Mouse (Mus musculus) embryonic facial prominence, embryonic 14.5 days (tissue): ENCODE measurements around the gene Nbl1. TPM values are rescaled to one million over a fixed set of nuclear protein-coding genes. Genes with fewer than 3 reads are reported as not detected.
A peak's percentile ranks its signal among the peaks of the same experiment; 100 is the strongest.

ENCODE experiments used
- ATAC-seq: fragments of 200-750 bp; cut with Nextera tagmentation; 2 replicates; pipeline ENCODE4 v1.8.0; 2017; ENCODE audit warnings: low read depth, moderate number of reproducible peaks, moderate TSS enrichment
- DNase-seq: peaks from one replicate; pipeline ENCODE4 v3.0.0-alpha.2; 2015; ENCODE audit warnings: low spot score
- H3K27ac ChIP-seq: fragments of 300-500 bp; sonication (generic); replicated peaks from 2 replicates; pipeline ENCODE4 v1.5.1; 2014; ENCODE audit warnings: low read depth, mild to moderate bottlenecking, low read length, moderate library complexity
- H3K27me3 ChIP-seq: fragments of 300-500 bp; sonication (generic); replicated peaks from 2 replicates; pipeline ENCODE4 v1.6.1; 2014; ENCODE audit warnings: low read length; ENCODE audit not compliant: control insufficient read depth, insufficient read depth
- H3K36me3 ChIP-seq: fragments of 300-500 bp; sonication (generic); 2 replicates; pipeline ENCODE4 v1.6.1; 2014; ENCODE audit warnings: low read length, mixed read lengths; ENCODE audit not compliant: control insufficient read depth, insufficient read depth
- H3K4me1 ChIP-seq: fragments of 300-500 bp; sonication (generic); 2 replicates; pipeline ENCODE4 v1.6.1; 2014; ENCODE audit warnings: antibody characterized with exemption, low read length; ENCODE audit not compliant: control insufficient read depth, insufficient read depth
- H3K4me2 ChIP-seq: fragments of 300-500 bp; sonication (generic); 2 replicates; pipeline ENCODE4 v1.6.1; 2014; ENCODE audit warnings: low read depth, mild to moderate bottlenecking, low read length, moderate library complexity, mixed read lengths
- H3K4me3 ChIP-seq: fragments of 300-500 bp; sonication (generic); 2 replicates; pipeline ENCODE4 v1.5.1; 2014; ENCODE audit warnings: low read depth, mild to moderate bottlenecking, low read length
- H3K9ac ChIP-seq: fragments of 300-500 bp; sonication (generic); 2 replicates; pipeline ENCODE4 v1.6.1; 2014; ENCODE audit warnings: low read depth, mild to moderate bottlenecking, low read length, moderate library complexity, mixed read lengths
- H3K9me3 ChIP-seq: fragments of 300-500 bp; sonication (generic); 2 replicates; pipeline ENCODE4 v1.6.1; 2016; ENCODE audit warnings: low read length; ENCODE audit not compliant: control insufficient read depth
- WGBS: fragments of 180-500 bp; shearing (Covaris S2); extraction: QIAGEN DNeasy Blood & Tissue Kit; methylation state at CpG from one replicate; pipeline ENCODE4 v1.1.7; 2014; 5-methylcytosine and 5-hydroxymethylcytosine counted together
- polyA plus RNA-seq: library from polyadenylated mRNA; unstranded; fragments of >200 nt; fragmentation: Nextera tagmentation; extraction: Ambion mirVana; gene quantifications from 2 replicates; pipeline ENCODE4 v1.2.1, GENCODE M21; 2014

Nbl1 gene
- polyA plus RNA-seq, 1 experiment from 2014 or later, result 124 TPM

DNA sequence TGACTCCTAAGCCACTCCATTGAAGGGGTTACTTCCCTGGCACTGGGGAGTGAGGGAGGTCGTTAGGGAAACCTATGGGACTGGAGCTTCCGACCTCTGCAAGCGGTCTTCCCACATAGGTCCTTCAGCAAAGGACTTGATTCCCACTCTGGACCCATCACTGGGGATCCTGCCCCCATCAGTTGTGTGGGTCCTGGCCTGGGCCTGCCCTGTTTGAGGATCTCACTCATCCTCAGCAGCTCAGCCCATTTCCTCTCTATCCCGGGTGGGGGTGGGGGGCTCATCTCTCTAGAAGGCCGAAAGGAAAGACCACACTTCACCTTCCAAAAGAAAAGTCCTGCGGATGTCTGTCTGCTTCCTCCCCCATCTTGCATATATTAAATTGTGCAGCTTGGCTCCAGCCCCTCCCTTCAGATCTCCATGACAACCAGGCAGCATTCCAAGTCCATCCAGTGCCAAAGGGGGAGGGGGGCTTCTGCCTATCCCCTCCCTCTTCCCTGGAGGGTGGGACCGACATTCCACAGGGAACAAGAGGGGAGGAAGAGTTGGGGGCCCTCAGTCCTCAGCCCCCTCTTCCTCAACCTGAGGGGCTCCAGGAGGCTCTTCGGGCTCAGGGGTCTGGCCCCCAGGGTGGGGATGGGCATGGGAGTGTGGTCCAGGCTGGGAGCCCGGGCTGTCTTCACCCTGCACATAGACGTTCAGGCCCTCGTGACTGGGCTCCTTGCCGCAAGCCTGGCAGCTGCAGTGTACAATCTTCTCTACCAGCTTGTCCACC, 9.8 kb downstream of the Nbl1 start:
- DNase-seq, result peak; percentile 77
- Histone ChIP-seq H3K36me3 (peaks cover 25% of the 10 kb centered on the region; the same call in 1 of the 2 replicates), H3K4me2 (peak overlapping the region; percentile 35), H3K4me1 (peaks cover 12% of the 10 kb centered on the region), H3K9me3 (no peaks in the 10 kb centered on the region), H3K4me3 (no peak overlapping the region), H3K27me3 (no peaks in the 10 kb centered on the region), H3K9ac (0 out of 2 replicates have a peak overlapping the region, but pooled peaks have one; percentile 19), H3K27ac (peak overlapping the region; percentile 68)
- ATAC-seq, result no peak
- 33% methylated on average over 11 of the region's 12 CpGs for WGBS

DNA sequence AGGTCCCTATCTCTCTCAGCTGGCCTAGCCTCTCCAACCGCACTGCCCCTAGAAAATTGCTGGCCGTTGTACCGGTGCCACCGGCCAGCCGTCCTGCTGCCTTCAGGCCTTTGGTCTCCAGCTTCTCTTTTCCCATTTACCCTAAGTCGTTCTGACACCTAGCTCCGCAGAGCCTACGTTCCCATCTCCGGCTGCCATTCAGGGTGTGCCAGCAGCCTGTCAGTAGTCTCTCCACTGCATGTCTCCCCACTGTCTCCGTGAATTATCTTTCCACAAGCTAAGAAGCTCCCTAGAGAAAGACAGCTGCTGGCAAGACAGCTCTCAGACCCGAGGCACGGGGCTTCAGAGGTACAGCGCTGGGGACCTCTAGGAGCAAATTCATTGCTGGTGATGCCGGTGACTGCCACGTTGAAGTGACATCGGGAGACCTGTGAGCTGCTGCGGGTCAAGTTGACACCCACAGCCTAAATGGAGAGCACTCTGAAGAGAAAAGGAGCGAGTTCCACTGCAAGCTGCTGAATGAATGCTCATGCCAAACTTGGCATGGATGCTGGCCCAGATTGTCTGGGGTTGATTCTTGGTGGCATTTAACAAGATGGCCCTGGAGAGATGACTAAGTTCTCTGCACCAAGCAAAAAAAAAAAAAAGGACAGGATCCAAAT, 11.4 kb downstream of the Nbl1 start:
- H3K4me1 ChIP-seq, result peaks cover 12% of the 10 kb centered on the region
- no peaks in the 10 kb centered on the region for H3K9me3 ChIP-seq
- H3K9ac ChIP-seq, result no peak overlapping the region
- peaks cover 8% of the 10 kb centered on the region for H3K27me3 ChIP-seq
- no peak overlapping the region for H3K4me3 ChIP-seq
- H3K4me2 ChIP-seq, result no peak overlapping the region
- WGBS, result 70% methylated on average over 18 of the region's 18 CpGs
- ATAC-seq (no peak), DNase-seq (no peak)
- H3K27ac ChIP-seq, result no peak overlapping the region
- H3K36me3 ChIP-seq, result peaks cover 25% of the 10 kb centered on the region; the same call in 1 of the 2 replicates

DNA sequence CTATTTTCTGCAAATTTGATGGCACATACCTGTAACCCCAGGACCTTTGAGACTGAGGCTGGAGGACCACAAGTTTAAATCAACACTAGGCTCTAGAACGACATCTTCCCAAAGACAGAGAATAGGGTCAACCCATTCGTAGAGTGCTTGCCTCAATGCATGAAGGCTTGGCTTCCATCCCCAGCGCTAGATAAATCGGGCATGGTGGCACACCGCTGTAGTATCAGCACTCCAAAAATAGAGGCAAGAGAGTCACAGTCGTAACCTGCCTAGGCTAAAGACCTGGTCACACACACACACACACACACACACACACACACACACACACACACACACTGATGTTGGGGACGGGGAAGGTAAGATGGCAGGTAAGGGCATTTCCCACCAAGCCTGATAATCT, 12.5 kb downstream of the Nbl1 start:
- H3K27ac ChIP-seq, result no peak overlapping the region
- DNase-seq (no peak), ATAC-seq (no peak)
- H3K4me2 ChIP-seq, result no peak overlapping the region
- H3K4me3 ChIP-seq, result no peak overlapping the region
- H3K9ac ChIP-seq, result no peak overlapping the region
- peaks cover 12% of the 10 kb centered on the region for H3K4me1 ChIP-seq
- H3K36me3 ChIP-seq, result peaks cover 25% of the 10 kb centered on the region; the same call in 1 of the 2 replicates
- H3K27me3 ChIP-seq, result peaks cover 20% of the 10 kb centered on the region
- no peaks in the 10 kb centered on the region for H3K9me3 ChIP-seq
- WGBS, result 91% methylated on average over 7 of the region's 7 CpGs

DNA sequence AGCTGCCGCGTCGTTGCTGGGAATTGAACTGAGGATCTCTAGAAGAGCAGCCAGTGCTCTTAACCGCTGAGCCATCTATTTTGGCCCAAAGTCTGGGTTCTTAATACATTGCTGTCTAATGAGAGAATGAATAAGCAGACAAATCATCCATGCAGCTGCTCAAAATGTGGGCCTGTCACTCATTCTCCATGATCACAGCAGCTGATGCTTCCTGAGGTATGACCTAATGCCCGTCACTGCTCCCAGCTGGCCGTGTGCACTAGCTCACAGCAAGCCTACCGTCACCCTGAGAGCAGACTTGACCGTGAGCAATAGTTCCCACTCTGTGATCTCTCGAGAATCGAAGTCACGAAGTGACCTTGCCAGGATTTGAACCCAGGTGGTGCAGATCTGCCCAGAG, 13.4 kb downstream of the Nbl1 start:
- no peak overlapping the region for H3K4me2 ChIP-seq
- DNase-seq (peak; percentile 71), ATAC-seq (peak; percentile 27; the same call in 1 of the 2 replicates)
- peaks cover 17% of the 10 kb centered on the region; the same call in 1 of the 2 replicates for H3K36me3 ChIP-seq
- no peak overlapping the region for H3K4me3 ChIP-seq
- 69% methylated on average over 11 of the region's 11 CpGs for WGBS
- no peak overlapping the region for H3K27ac ChIP-seq
- no peak overlapping the region for H3K9ac ChIP-seq
- H3K4me1 ChIP-seq, result peaks cover 12% of the 10 kb centered on the region
- no peaks in the 10 kb centered on the region for H3K9me3 ChIP-seq
- H3K27me3 ChIP-seq, result peaks cover 28% of the 10 kb centered on the region

DNA sequence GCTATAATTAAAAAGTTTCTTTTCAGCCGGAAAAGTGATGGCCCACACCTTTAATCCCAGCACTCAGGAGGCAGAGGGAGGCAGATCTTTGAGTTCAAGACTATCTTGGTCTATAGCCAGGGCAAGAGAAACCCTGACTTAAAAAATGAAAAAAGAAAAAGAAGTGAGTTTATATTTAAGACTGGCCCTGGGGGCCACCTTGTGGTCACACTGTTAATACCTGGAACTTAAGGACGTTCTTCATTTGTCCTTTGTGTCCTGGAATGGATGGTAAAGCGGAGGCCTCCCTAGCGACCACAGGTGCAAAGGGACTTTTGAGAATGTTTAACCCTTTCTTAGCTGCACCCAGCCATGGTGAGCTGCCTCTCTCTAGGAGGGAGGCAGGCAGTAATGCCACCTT, 14.1 kb downstream of the Nbl1 start:
- DNase-seq, result peak; percentile 49
- H3K9ac ChIP-seq, result no peak overlapping the region

DNA sequence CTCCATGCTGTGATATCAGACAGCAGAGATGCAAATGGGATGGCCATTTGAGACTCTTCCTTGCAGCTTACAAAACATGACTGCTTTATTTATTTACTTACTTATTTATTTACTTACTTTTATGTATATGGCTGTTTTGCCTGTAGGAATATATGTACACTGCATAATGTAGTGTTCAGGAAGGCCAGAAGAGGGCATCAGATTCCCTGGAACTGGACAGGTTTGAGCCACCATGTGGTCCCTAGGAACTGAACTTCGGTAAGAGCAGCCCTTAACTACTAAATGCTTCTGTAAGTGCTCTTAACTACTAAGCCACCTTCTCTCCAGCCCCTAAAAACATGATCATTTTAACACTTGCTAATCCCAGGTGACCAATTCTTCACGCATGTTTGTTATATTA, 14.5 kb downstream of the Nbl1 start:
- H3K4me2 ChIP-seq, result no peak overlapping the region
- no peak overlapping the region for H3K9ac ChIP-seq
- H3K9me3 ChIP-seq, result no peaks in the 10 kb centered on the region
- 27% methylated on average over 2 of the region's 2 CpGs for WGBS
- H3K27me3 ChIP-seq, result peaks cover 39% of the 10 kb centered on the region
- H3K27ac ChIP-seq, result no peak overlapping the region
- DNase-seq (peak; percentile 66), ATAC-seq (no peak)
- H3K4me3 ChIP-seq, result no peak overlapping the region
- peaks cover 9% of the 10 kb centered on the region for H3K4me1 ChIP-seq
- H3K36me3 ChIP-seq, result peaks cover 13% of the 10 kb centered on the region; the same call in 1 of the 2 replicates

More for the DNA sequence above, 14.1 kb downstream of the Nbl1 start:
- Histone ChIP-seq H3K4me3 (no peak overlapping the region), H3K4me1 (peaks cover 12% of the 10 kb centered on the region), H3K27me3 (peaks cover 35% of the 10 kb centered on the region), H3K36me3 (peaks cover 14% of the 10 kb centered on the region; the same call in 1 of the 2 replicates), H3K27ac (no peak overlapping the region), H3K9me3 (no peaks in the 10 kb centered on the region), H3K4me2 (no peak overlapping the region)
- WGBS, result 13% methylated on average over 4 of the region's 4 CpGs
- no peak for ATAC-seq

DNA sequence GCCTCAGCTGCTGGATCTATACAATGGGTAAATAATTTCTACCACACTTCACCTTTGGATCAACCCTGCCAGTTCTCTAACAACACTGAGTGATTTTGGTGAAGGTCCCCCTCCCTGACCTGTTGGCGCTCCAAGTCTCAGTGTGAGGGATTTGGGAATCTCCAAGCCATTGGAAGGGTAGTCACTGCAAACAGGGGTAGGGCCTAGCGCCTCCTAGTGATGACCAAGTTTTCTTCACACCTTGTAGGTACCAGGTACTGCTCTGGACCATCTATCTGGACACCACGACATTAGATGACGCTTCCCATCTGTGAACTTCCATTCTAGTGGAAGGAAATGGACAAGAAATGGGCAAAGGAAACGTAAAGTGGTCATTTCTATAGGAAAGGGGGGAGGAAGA, 16.9 kb downstream of the Nbl1 start:
- H3K4me2 ChIP-seq, result peak overlapping the region; percentile 92
- H3K27me3 ChIP-seq, result peaks cover 45% of the 10 kb centered on the region
- 21% methylated on average over 5 of the region's 5 CpGs for WGBS

DNA sequence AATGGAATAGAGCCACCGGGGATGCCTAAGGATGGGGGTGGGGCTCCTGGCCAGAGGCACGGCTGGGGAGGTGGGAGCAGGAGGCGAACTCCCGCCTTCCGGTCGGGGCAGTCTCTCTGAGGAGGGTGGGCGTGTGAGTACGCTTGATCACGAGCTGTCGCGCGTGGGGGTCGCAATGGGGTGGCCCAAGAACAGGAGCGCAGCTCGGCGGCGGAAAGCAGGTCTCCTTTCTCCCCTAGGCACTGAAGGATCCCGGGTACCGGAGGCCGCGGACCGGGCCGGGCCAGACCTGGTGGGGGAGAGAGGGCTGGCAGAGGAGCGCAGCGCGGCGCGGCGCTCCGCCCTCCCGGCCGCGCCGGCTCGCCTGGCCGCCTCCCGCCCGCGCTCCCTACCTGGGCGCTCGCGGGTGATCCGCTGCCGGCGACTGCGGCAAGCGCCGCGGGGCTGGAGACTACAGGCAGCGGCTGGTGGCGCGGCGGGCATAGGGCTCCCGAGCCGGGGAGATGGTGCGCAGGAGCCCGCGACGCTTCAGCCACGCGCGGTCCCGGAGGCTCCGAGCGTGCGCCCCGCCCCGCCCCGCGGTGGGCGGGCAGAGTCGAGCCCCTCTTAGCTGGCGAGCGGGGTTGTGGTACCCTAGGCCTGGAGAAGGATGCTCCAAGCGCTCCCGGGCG, 17.6 kb downstream of the Nbl1 start, which contains the start of gene Htr6:
Gene Htr6, minus strand, starts transcription at position 530 of the 671 bp plus-strand sequence.
- no peak for ATAC-seq
- Histone ChIP-seq H3K27me3 (peaks cover 45% of the 10 kb centered on the region), H3K9ac (peak within 1 kb of the TSS; percentile 63), H3K4me3 (peak within 1 kb of the TSS; percentile 59), H3K9me3 (no peaks in the 10 kb centered on the region), H3K27ac (no peak within 1 kb of the TSS), H3K4me2 (peak within 1 kb of the TSS; percentile 92), H3K4me1 (no peaks in the 10 kb centered on the region), H3K36me3 (no peaks in the 10 kb centered on the region)
- DNase-seq, result no peak
- WGBS, result 0% methylated on average over 12 of the region's 77 CpGs

More for the DNA sequence above, 16.9 kb downstream of the Nbl1 start:
- ATAC-seq (no peak), DNase-seq (no peak)
- Histone ChIP-seq H3K9me3 (no peaks in the 10 kb centered on the region), H3K27ac (no peak overlapping the region), H3K4me3 (peak overlapping the region; percentile 59), H3K4me1 (no peaks in the 10 kb centered on the region), H3K36me3 (no peaks in the 10 kb centered on the region), H3K9ac (no peak overlapping the region)
